8 mouse cellular contexts compared by ENCODE assay signal in the genomic region with DNA sequence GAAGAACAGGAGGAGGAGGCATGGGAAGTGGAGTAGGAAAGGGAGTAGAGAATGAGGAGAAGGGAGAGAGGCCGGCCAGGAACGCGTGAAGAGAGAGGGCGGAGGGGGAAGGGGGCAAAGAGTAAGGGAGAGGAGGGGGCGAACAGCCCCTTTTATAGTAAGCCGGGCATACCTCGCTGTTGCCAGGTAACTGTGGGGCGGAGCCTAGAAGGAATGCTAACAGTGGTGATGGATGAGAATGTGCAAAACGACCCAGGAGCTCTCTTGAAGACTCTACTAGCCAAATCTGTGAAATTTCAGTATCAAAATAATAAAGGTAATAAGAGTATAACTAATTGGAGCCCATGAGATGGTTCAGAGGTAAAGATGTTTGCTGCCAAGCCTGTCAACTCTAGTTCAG. TPM values are rescaled to one million over a fixed set of nuclear protein-coding genes. Genes with fewer than 3 reads are reported as not detected.
DNase-seq lines count a peak whose midpoint lies in the region; ATAC-seq and TF ChIP-seq lines count a peak whose summit lies in the region.

No protein-coding gene starts in this region.

- H3K4me2 ChIP-seq in forebrain, embryonic 16.5 days (ENCODE audit: low read length): peak overlapping the region; percentile 81
- peak overlapping the region; percentile 78 for H3K4me2 ChIP-seq in kidney, postnatal 0 days (ENCODE audit: low read length)
- peak overlapping the region; percentile 84 for H3K4me2 ChIP-seq in lung, postnatal 0 days (replicated peaks; ENCODE audit: low read depth, low read length)

- peaks cover 8% of the 10 kb centered on the region for H3K4me1 ChIP-seq in brown adipose tissue, adult 24 weeks (ENCODE audit: control insufficient read depth, insufficient read depth, insufficient read length, low read length)
- H3K4me1 ChIP-seq in forebrain, embryonic 16.5 days (replicated peaks; ENCODE audit: control insufficient read depth, insufficient read depth, low read length): peaks cover 22% of the 10 kb centered on the region
- peaks cover 9% of the 10 kb centered on the region; the same call in 1 of the 2 replicates for H3K4me1 ChIP-seq in kidney, postnatal 0 days (replicated peaks; ENCODE audit: insufficient read depth, low read length)
- peaks cover 7% of the 10 kb centered on the region; the same call in 1 of the 2 replicates for H3K4me1 ChIP-seq in lung, postnatal 0 days (ENCODE audit: insufficient read depth, low read depth, low read length)
- peaks cover 13% of the 10 kb centered on the region for H3K4me1 ChIP-seq in small intestine, adult 2 months (ENCODE audit: control insufficient read depth, insufficient read depth, insufficient read length, low read length)

- DNase-seq in layer of hippocampus, adult 9-11 months: peak; percentile 32
- DNase-seq in layer of hippocampus, postnatal 36 days: no peak
- peak; percentile 54 for DNase-seq in kidney, postnatal 0 days (ENCODE audit: low spot score)
- DNase-seq in lung, postnatal 0 days (ENCODE audit: low spot score): peak; percentile 33
- no peak for DNase-seq in natural killer cell, adult 2 months (ENCODE audit: low spot score in 2 of 2)

- no peaks in the 10 kb centered on the region for H3K27me3 ChIP-seq in forebrain, embryonic 16.5 days (replicated peaks; ENCODE audit: control insufficient read depth, insufficient read depth, low read length)
- H3K27me3 ChIP-seq in kidney, postnatal 0 days (ENCODE audit: insufficient read depth, low read length): no peaks in the 10 kb centered on the region
- no peaks in the 10 kb centered on the region for H3K27me3 ChIP-seq in lung, postnatal 0 days (replicated peaks; ENCODE audit: insufficient read depth, low read length)
- H3K27me3 ChIP-seq in small intestine, adult 2 months (ENCODE audit: control insufficient read depth, insufficient read depth, low read length): no peaks in the 10 kb centered on the region

- no peak for TF ChIP-seq EP300 in lung, postnatal 0 days (IDR thresholded peaks at IDR 0.05)

- H3K9ac ChIP-seq in forebrain, embryonic 16.5 days (replicated peaks; ENCODE audit: low read depth, low read length): peak overlapping the region; percentile 81
- H3K9ac ChIP-seq in kidney, postnatal 0 days (ENCODE audit: low read depth, low read length): peak overlapping the region; percentile 90
- H3K9ac ChIP-seq in lung, postnatal 0 days (replicated peaks; ENCODE audit: low read depth): peak overlapping the region; percentile 57

- peak overlapping the region; percentile 87 for H3K27ac ChIP-seq in brown adipose tissue, adult 24 weeks (replicated peaks; ENCODE audit: low read depth, low read length)
- peak overlapping the region; percentile 82 for H3K27ac ChIP-seq in forebrain, embryonic 16.5 days (ENCODE audit: low read length)
- peak overlapping the region; percentile 91 for H3K27ac ChIP-seq in kidney, postnatal 0 days
- H3K27ac ChIP-seq in lung, postnatal 0 days (ENCODE audit: low read length): peak overlapping the region; percentile 98
- peak overlapping the region; percentile 79 for H3K27ac ChIP-seq in small intestine, adult 2 months (ENCODE audit: insufficient read depth, low read depth, low read length)

- H3K36me3 ChIP-seq in forebrain, embryonic 16.5 days (ENCODE audit: control insufficient read depth, insufficient read depth): no peaks in the 10 kb centered on the region
- no peaks in the 10 kb centered on the region for H3K36me3 ChIP-seq in kidney, postnatal 0 days (ENCODE audit: insufficient read depth, low read length)
- no peaks in the 10 kb centered on the region for H3K36me3 ChIP-seq in lung, postnatal 0 days (ENCODE audit: insufficient read depth, low read length)
- H3K36me3 ChIP-seq in small intestine, adult 2 months (ENCODE audit: control insufficient read depth, insufficient read depth, low read length): 0 out of 2 replicates have a peak, but pooled peaks cover 2% of the 10 kb centered on the region

- TF ChIP-seq CTCF in kidney, postnatal 0 days (IDR thresholded peaks at IDR 0.05; ENCODE audit: low read depth): no peak
- TF ChIP-seq CTCF in lung, postnatal 0 days (IDR thresholded peaks at IDR 0.05): no peak
- TF ChIP-seq CTCF in small intestine, adult 2 months (IDR thresholded peaks at IDR 0.05; ENCODE audit: extremely low read depth, insufficient read length, insufficient replicate concordance, low read depth, low read length): no peak

- no peaks in the 10 kb centered on the region for H3K9me3 ChIP-seq in forebrain, embryonic 16.5 days (ENCODE audit: control insufficient read depth, low read length)
- H3K9me3 ChIP-seq in kidney, postnatal 0 days (replicated peaks; ENCODE audit: low read length): no peaks in the 10 kb centered on the region
- H3K9me3 ChIP-seq in lung, postnatal 0 days (ENCODE audit: low read length): no peaks in the 10 kb centered on the region

- peak; percentile 32 for ATAC-seq in forebrain, embryonic 16.5 days
- peak; percentile 53 for ATAC-seq in kidney, postnatal 0 days (replicated peaks; ENCODE audit: low FRiP score, low read depth)
- peak; percentile 8; the same call in 1 of the 2 replicates for ATAC-seq in lung, postnatal 0 days

- TF ChIP-seq POLR2A in small intestine, adult 2 months (IDR thresholded peaks at IDR 0.05; ENCODE audit: low read depth, low read length): no peak

- peak overlapping the region; percentile 88 for H3K4me3 ChIP-seq in brown adipose tissue, adult 24 weeks (ENCODE audit: insufficient read depth, low read depth, low read length)
- peak overlapping the region; percentile 75 for H3K4me3 ChIP-seq in forebrain, embryonic 16.5 days (replicated peaks; ENCODE audit: low read length)
- peak overlapping the region; percentile 94 for H3K4me3 ChIP-seq in kidney, postnatal 0 days (replicated peaks; ENCODE audit: low read depth, low read length)
- H3K4me3 ChIP-seq in lung, postnatal 0 days (ENCODE audit: low read depth, low read length): peak overlapping the region; percentile 85
- peak overlapping the region; percentile 75 for H3K4me3 ChIP-seq in small intestine, adult 2 months (ENCODE audit: low read depth, low read length)

- WGBS in forebrain, embryonic 16.5 days: 0% methylated on average over 9 of the region's 9 CpGs
- WGBS in kidney, postnatal 0 days: 0% methylated on average over 9 of the region's 9 CpGs
- WGBS in lung, postnatal 0 days: 2% methylated on average over 9 of the region's 9 CpGs
- WGBS in small intestine, adult 2 months: 0% methylated on average over 9 of the region's 9 CpGs

RNA-seq across cellular contexts. Expression of a gene that starts 0.6 kb away (rescaled TPM):
- total RNA-seq in layer of hippocampus, postnatal 36 days (2021): 10 to 100 TPM; 25.6 to 27.4 TPM
- 15.9 and 17.6 TPM in 2 replicates for polyA plus RNA-seq in brown adipose tissue, adult 24 weeks (2012; ENCODE audit: insufficient read depth, insufficient read length, missing spikeins)
- polyA plus RNA-seq in forebrain, embryonic 16.5 days (2015; fragmentation: Nextera tagmentation; extraction: Ambion mirVana): 42.6 and 43.2 TPM in 2 replicates
- polyA plus RNA-seq in kidney, postnatal 0 days (2015; fragmentation: Nextera tagmentation; extraction: Ambion mirVana): 37.8 and 39.1 TPM in 2 replicates
- 23.1 and 24.3 TPM in 2 replicates for polyA plus RNA-seq in lung, postnatal 0 days (2015; fragmentation: Nextera tagmentation; extraction: Ambion mirVana)
- 13.5 and 29.8 TPM in 2 replicates for polyA plus RNA-seq in small intestine, adult 2 months (2012; rRNA removed)

RNA-seq across cellular contexts. Expression of a gene that starts 35.3 kb away (rescaled TPM):
- total RNA-seq in layer of hippocampus, postnatal 36 days (2021): 1 to 10 TPM; 1.4 to 2.5 TPM
- polyA plus RNA-seq in brown adipose tissue, adult 24 weeks (2012; ENCODE audit: insufficient read depth, insufficient read length, missing spikeins): not detected in 2 replicates
- 0.89 and 1.0 TPM in 2 replicates for polyA plus RNA-seq in forebrain, embryonic 16.5 days (2015; fragmentation: Nextera tagmentation; extraction: Ambion mirVana)
- polyA plus RNA-seq in kidney, postnatal 0 days (2015; fragmentation: Nextera tagmentation; extraction: Ambion mirVana): 0.25 and 0.32 TPM in 2 replicates
- polyA plus RNA-seq in lung, postnatal 0 days (2015; fragmentation: Nextera tagmentation; extraction: Ambion mirVana): 0.29 and 0.30 TPM in 2 replicates
- polyA plus RNA-seq in small intestine, adult 2 months (2012; rRNA removed): 0.18 and 0.48 TPM in 2 replicates

RNA-seq across cellular contexts. Expression of a gene that starts 43.8 kb away (rescaled TPM):
- 10 to 100 TPM; 95.5 to 98.4 TPM for total RNA-seq in layer of hippocampus, postnatal 36 days (2021)
- polyA plus RNA-seq in brown adipose tissue, adult 24 weeks (2012; ENCODE audit: insufficient read depth, insufficient read length, missing spikeins): 9.6 and 13.9 TPM in 2 replicates
- 110 and 127 TPM in 2 replicates for polyA plus RNA-seq in forebrain, embryonic 16.5 days (2015; fragmentation: Nextera tagmentation; extraction: Ambion mirVana)
- 28.8 and 31.8 TPM in 2 replicates for polyA plus RNA-seq in kidney, postnatal 0 days (2015; fragmentation: Nextera tagmentation; extraction: Ambion mirVana)
- 57.2 and 62.0 TPM in 2 replicates for polyA plus RNA-seq in lung, postnatal 0 days (2015; fragmentation: Nextera tagmentation; extraction: Ambion mirVana)
- 40.1 and 70.5 TPM in 2 replicates for polyA plus RNA-seq in small intestine, adult 2 months (2012; rRNA removed)

RNA-seq across cellular contexts. Expression of a gene that starts 51.9 kb away (rescaled TPM):
- 10 to 100 TPM; 73.7 to 95.8 TPM for total RNA-seq in layer of hippocampus, postnatal 36 days (2021)
- polyA plus RNA-seq in brown adipose tissue, adult 24 weeks (2012; ENCODE audit: insufficient read depth, insufficient read length, missing spikeins): not detected in 2 replicates
- polyA plus RNA-seq in forebrain, embryonic 16.5 days (2015; fragmentation: Nextera tagmentation; extraction: Ambion mirVana): 2.9 and 4.9 TPM in 2 replicates
- polyA plus RNA-seq in kidney, postnatal 0 days (2015; fragmentation: Nextera tagmentation; extraction: Ambion mirVana): 4.5 and 4.7 TPM in 2 replicates
- polyA plus RNA-seq in lung, postnatal 0 days (2015; fragmentation: Nextera tagmentation; extraction: Ambion mirVana): 0.44 and 0.58 TPM in 2 replicates
- polyA plus RNA-seq in small intestine, adult 2 months (2012; rRNA removed): 12.9 and 22.5 TPM in 2 replicates

Comparison
In these comparisons a context has a peak if more than half of its experiments do, and no peak if none do; other contexts are left out.
1. DNase-seq: peak in layer of hippocampus, adult 9-11 months (single experiment), kidney, postnatal 0 days (single experiment) and lung, postnatal 0 days (single experiment); none in layer of hippocampus, postnatal 36 days (0 of 2) and natural killer cell, adult 2 months (0 of 2).
2. Peak in every context shown above with its lines, with median percentiles within 50 percentile points of each other: H3K27ac ChIP-seq, H3K4me3 ChIP-seq, ATAC-seq, H3K4me2 ChIP-seq and H3K9ac ChIP-seq.